Mouse (Mus musculus): Measurements from ENCODE around the gene Shisa2.

GRCm38 (mm10) chr14:59657098-59657497 lies 32.0 kb downstream of the Shisa2 start:
- no peak for TF ChIP-seq CTCF (IDR thresholded peaks at IDR 0.05; ENCODE audit: extremely low read depth, insufficient read depth, low read length)
- no peak for TF ChIP-seq POLR2A (IDR thresholded peaks at IDR 0.05; ENCODE audit: extremely low read depth, insufficient read depth, low read length)
